Mouse (Mus musculus) common myeloid progenitor, adult 5-6 weeks (primary cell): ENCODE data around the gene Rasgrp1. TPM values are rescaled to one million over a fixed set of nuclear protein-coding genes. Genes with fewer than 3 reads are reported as not detected.

Experiments
- ATAC-seq: replicated peaks from 2 replicates; pipeline ENCODE4 v1.8.0; 2016; ENCODE audit warnings: low read depth, mild to moderate bottlenecking, moderate TSS enrichment, inconsistent platforms; ENCODE audit not compliant: poor library complexity, severe bottlenecking
- total RNA-seq: library from RNA; stranded (forward); fragments of 200-1000, 187-1606 nt; gene quantifications from 2 replicates; pipeline ENCODE4 v1.2.3, GENCODE M21; 2017

Rasgrp1 gene
- total RNA-seq: not detected in 2 replicates

GRCm38 (mm10) chr2:117342547-117343239 lies at the start of gene Rasgrp1:
TSS of gene Rasgrp1 (minus strand) at chr2:117343001.
- peak; percentile 54 for ATAC-seq

DNA sequence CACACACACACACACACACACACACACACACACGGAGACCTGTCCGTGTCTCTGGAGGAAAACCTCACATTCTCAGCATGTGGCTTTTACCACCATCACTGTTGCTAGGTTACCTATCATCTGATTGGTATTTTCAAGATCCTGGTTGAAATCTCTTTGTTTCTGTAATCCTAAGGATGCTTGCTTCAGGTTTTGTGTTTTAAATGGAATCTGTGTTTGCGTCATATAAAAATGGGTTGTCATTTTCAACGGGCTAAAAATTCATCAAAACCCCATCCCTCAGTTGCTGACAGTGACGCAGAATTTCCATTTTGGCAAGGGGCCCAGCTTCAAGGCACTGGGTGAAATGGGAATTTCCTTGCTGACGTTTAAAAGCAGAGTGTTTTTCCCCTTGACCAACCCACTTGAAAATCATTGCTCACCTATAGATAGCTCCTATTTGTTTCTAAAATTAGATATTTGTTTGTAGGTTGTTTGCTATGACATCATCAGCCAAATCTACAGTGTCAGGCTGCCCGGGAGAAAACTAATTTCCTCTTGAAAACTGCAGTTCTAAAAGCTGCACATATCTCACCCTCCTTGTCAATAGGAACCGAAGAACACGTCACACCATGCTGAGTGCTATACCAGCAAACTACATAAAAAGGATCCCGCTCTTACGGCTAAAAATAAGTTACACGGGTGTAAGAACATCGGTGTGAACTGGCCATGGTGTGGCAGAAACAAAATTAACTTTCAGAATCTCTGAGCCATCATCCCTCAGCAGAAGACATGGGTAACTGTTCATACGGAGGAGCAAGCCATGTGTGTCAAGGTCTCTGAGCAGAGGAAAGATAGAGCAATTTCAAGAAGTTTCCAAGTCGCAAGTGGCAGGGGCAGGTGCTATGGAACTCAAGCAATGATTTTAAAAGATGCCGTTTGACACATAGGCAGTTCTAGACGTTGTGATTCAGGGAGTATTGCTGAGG lies 47.4 kb upstream of the Rasgrp1 start:
- ATAC-seq: no peak

GRCm38 (mm10) chr2:117389460-117389859 lies 46.7 kb upstream of the Rasgrp1 start:
- ATAC-seq: no peak

- no peak for ATAC-seq
Measured at GRCm38 (mm10) chr2:117388121-117388520, 45.3 kb upstream of the Rasgrp1 start.

GRCm38 (mm10) chr2:117386981-117387705 lies 44.3 kb upstream of the Rasgrp1 start:
- ATAC-seq: no peak

DNA sequence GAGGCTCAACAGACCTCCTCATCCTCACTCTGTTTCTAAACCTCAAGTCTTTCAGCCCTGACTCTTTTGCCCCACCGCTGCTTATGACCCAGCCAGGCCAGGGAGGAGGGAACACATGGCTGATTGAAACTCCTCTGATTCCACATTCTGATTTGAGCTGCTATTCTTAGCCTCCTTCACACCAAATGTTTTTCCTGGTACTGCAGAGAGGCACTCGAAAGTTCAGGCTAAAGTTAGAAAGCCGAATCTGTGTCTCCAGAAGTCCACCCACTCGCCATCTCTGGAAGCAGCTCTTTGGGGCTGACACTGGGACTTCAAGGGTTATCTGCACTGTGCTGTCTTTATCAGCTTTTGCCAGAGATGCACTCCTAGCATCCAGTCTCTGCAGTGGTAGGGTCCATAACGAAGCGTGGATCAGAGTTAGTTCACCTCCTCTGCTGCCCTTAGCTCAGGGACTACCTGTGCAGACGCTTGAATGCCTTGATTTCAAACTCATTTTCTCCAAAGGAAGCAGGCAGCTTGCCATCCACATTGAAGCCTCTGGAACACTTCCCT lies 43.3 kb upstream of the Rasgrp1 start:
- ATAC-seq: no peak

DNA sequence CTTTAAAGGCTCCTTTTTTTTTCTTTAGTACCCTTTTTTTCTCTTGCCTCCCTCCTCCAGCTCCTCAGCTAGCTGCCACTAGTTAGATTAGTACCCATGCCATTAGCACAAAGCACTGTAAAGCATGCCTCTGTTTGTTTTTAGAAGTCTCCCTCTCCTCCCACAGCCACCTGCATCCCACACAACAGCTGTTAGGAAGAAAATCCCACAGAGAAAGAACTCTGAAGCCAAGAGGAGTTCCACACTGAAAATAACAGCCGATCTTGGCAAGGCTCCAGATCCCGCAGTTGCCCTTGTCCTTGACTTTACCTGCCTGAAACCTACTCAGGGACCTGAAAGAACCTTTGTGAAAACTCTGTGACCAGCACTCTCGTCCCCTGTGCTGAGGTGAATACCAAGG lies 38.5 kb upstream of the Rasgrp1 start:
- no peak for ATAC-seq

DNA sequence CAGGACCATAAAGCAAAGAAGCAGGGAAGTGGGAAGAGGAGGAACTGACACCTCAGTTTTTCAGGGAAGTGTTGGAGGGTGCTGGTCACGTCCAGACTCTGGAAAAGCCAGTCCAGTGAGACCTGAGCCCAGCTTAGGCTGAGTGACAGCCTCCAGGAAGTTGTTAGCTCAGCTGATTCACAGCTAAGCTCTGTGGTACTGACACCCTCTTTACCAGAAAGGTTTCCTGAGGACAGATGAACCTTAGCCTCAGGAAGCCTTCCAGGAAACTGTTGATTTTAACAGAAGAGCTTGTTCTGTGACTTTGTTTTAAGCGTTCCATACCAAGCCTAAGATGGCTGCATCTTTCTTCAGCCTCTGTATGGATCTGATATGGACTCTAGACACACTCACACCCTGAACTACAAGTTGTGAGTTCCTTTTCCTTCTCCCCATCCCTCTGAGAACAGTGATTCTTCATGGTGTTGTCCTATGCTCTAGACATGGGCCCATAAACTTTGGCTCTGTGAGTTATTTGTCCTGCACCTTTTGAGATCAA lies 31.6 kb upstream of the Rasgrp1 start:
- no peak for ATAC-seq

GRCm38 (mm10) chr2:117371706-117372105 lies 28.9 kb upstream of the Rasgrp1 start:
- no peak for ATAC-seq

DNA sequence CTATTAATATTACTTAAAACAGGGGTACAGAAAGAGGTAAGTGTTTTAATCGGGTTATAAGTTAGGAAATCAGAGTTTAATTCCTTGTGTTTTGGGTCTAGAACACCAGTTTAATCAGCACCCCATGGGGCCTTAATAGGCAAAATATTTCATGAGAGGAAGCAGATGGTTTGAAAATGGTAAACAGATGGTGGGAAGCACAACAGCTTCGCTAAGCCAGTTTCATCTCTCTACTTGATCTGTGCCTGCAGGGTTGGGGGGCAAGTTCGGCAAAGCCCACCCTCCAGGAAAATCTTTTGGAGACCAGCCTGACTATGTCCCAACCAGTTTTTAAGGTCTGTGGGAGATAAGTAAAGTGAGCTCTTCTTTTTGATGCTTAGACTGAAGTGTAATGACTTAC lies 23.7 kb upstream of the Rasgrp1 start:
- no peak for ATAC-seq

- ATAC-seq: no peak
Measured at GRCm38 (mm10) chr2:117364056-117364455, 21.3 kb upstream of the Rasgrp1 start.

- no peak for ATAC-seq
Measured at GRCm38 (mm10) chr2:117357939-117358338, 15.1 kb upstream of the Rasgrp1 start.

DNA sequence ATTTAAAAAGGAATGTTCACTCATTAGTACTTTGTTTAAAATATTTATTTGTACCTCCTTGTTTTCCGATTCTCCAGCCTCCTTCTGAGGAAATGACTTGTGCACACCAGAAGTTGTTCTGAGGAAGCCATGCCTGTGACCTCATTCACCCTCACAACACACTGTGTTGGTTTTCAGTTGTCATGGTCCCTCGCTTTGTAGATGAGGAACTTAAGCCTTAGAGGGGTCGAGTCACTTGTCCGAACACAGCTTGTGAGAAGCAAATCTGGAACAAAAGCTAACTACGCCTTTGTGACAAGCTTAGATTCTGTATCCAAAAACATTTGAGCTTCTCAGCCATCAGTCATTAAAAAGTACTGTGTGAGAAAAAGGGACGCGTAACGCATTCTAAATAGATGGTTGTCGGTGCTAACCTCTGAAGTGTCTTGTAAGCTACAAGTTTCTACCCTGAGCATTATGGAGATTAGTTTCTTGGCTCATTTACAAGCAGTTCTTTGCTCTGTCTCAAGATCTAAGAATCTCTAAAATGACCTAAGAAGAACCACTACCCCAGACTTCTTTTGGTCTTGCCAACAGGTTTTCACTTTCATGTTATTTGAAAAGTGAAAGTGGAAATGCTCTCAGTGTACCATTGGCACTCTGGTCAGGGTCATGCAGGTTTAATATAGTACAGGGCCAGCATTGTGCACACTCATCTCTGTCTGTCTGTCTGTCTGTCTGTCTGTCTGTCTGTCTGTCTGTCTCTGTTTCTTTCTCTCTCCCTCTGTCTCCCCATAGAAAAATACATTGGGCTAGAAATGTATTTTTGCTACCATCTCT lies 9.7 kb upstream of the Rasgrp1 start:
- ATAC-seq: peak; percentile 80

DNA sequence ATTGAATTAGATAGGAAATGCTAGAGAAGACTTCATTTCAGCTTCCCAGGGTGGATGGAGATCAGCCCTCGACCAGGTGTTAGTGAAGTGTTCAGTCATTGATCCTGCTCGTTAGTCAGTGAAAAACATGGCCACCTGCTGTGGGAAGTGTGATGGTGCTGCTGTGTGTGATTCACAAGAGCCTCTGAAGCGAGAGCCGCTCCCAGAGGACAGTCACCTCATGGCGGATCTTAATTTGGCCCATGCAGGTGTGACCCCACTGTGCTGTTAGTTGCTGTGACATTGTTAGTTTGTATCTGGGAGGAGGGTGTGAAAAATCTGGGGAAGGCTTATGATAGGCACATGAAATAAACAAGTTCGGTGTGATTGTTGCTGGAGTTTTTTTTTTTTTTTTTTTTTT lies 7.3 kb upstream of the Rasgrp1 start:
- ATAC-seq: no peak

DNA sequence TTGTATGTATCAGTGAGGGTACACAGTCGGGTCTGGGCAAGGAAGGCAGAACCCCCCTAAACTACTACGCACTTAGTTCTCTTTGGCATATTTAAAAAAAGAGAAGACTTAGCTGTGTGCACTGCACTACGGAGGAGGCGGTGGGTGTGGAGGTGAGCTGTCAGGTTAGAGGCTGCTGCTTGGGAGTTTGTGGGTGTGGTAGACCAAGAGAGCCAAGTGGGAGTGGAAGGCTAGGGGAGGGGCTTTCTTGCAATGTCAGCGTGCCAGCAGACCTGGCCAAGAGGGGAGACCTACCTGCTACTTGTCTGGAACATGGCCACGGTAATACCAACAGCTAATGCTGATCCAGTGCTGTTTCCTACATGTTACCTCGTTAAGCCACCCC lies 431 bp upstream of the Rasgrp1 start:
- no peak for ATAC-seq

GRCm38 (mm10) chr2:117342090-117342546 lies 683 bp downstream of the Rasgrp1 start:
- peak; percentile 85 for ATAC-seq

- no peak for ATAC-seq
Measured at GRCm38 (mm10) chr2:117338501-117338900, 4.3 kb downstream of the Rasgrp1 start.

- no peak for ATAC-seq
Measured at GRCm38 (mm10) chr2:117337902-117338301, 4.9 kb downstream of the Rasgrp1 start.
